Mouse (Mus musculus): Measurements from ENCODE around the gene Tuba8.

The Tuba8 gene

DNA sequence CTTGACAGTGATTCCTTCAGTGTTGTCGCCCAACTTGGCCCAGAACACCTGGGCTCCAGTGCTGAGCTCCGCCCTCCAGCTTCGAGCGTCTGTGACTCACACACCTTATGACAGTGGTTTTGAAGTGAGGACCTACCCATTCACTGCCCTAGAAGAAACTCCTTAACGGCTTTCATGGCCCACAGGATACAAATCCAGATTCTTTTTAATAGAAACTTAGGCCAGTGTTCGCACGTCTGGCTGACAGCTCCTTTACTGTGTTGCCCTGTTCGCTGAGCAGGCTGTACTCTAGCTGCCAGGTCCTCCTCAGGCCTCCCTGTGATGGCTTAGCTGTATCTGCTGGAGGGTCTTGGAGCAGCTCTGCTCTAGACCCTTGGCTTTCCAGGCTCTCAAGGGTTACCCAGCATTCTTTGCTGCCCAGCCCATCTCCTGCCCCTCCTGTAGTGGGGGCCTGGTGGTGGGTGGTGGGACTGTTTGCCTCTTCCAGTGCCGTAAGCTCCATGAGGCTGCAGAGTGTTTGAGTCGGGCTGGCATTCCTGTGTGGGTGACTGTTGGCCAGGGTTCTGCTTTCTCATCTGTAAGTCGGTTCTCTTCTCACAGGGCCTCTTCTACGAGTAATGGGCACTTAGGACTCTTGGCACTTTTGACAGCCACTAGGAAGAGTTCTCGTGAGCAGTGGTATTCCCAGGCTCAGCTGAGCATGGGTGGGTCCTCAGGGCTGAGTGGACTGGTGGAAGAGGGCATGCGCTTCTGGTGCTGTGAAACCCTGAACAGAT is 15.4 kb upstream of the Tuba8 start:
- no peak for DNase-seq (ENCODE audit: low read depth, low spot score)

DNA sequence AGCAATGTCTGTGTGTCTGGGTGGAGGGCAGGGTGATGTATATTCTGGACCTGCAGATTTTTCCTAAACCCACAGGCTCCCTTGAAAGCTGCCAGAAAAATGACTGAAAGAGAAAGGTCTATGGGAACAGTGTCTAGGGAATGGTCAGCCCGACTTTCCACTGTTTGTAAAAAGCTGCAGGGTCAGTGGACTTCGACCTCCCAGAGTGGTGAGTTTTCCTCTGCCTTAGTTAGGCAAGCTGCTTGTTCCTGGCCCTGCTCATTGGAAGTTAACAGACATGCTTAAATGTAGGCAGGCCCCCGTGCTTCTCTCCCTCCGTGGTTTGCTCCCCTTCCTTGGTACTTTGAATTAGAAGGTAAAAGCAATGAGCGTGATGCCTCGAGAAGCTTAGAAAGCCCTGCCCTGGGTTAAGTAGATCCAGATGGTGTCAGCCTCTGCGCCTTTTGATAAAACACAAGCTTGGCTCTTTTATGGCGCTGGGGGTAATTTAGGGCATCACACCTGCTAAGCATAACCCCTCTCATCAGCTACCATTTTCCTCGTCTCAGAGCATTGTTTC is 12.6 kb upstream of the Tuba8 start:
- no peak for DNase-seq (ENCODE audit: low read depth, low spot score)

DNA sequence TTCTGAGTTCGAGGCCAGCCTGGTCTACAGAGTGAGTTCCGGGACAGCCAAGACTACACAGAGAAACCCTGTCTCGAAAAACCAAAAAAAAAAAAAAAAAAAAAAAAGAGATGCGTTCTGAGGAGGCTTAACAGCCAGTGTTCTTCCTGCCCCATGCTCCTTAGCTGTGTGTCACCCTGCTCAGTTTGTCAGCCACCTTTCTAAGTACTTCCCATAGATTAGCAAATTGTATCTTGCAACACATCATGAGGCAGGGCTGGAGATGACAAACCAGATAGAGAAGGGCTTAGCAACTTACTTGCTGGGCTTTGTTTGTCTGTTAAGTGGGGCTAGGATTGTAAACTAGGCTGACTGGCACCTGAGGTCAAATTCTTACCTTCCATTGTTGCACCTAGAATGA is 10.0 kb upstream of the Tuba8 start:
- no peak for DNase-seq (ENCODE audit: low read depth, low spot score)

DNA sequence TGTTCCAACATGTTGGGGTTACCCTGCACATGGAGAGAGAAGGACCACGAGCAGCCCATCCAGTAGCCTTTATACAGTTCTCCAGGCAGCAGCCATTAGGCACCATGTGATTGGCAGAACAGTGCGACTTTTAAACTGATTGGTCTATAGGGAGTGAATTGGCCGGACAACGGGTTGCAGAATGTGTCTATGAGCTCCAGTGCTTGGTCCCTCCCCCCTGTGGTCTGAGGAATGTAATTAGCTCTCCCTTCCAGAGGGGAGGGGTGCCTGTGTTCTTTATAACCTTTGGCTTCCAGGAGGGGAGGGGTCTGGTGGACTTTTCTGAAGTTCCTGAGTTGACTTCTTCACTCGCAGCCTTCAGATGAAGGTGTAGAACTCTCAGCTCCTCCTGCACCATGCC is 8.5 kb upstream of the Tuba8 start:
- DNase-seq (ENCODE audit: low read depth, low spot score) = no peak

DNA sequence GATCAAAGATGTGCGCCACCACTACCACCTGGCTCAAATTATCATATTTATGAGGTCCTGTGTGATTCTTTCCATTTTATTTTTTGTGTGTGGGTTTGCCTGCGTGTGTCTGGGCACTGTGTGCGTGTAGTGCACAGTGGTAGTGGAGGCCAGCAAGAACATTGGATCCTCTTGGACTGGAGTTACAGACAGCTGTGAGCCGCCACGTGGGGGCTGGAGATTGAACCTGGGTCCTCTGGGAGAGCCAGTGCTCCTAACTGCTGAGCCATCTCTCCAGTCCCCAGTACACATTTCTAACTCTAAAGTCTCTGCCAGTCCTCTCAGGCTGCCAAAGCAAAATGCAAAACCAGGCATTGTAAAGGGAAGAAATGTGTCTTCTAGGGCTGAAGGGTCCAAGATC is 4.0 kb upstream of the Tuba8 start:
- DNase-seq (ENCODE audit: low read depth, low spot score) = no peak

DNA sequence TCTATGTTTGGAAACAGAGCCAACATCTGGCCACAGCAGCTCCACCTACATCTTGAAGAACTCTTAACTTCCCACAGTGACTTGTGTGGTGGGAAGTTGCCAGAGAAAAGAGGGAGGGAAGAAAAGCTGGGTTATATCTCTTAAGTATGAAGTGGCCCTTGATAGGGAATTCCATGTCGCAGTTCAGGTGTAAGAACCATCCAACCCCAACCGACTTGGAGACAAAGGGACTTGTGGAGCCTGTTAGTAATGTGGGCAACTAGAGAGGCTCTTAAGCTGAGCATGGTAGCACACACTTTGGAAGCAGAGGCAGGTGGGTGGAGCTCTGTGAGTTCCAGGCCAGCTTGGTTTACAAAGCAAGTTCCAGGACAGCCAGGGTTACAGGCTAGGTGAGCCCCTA is 912 bp upstream of the Tuba8 start:
- DNase-seq (ENCODE audit: low read depth, low spot score) = no peak

DNA sequence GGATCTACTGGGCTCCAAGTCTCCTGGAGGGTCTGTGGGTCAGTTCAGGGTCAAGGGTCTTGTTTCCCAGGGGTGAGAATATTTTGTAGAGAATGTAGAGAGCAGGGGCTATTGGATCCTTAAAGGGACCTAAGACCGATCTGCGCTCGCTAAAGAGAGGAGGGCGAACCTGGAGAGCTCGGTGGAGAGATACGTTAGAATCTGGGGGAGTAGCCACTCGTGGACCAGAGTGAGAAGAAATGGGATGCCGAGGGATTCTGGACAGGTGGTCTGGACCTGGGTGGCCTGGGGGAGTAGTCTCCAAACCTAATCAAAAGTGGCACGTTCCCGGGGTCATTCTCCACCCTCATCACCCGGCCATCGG is 412 bp downstream of the Tuba8 start:
- no peak for DNase-seq (ENCODE audit: low read depth, low spot score)

DNA sequence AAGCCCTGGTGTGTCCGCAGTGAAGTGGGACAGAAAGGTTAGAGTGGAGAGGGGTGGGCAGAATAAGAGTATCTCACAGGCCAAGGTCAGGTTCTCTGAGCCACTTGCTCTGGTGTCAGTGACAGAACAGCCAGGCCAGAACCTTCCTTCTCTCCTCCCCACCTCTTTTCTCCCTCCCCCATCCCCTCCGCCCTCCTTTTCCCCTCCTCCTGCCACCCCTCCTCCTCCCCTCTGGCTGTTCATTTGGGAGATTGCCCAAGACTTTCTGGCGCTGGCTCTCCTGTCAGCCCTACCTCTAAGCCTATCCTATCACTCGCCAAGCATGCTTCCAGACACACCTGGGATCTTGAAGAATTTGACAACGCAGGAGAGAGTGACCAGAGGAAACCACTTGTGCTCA is 1.2 kb downstream of the Tuba8 start:
- DNase-seq (ENCODE audit: low read depth, low spot score) = no peak

DNA sequence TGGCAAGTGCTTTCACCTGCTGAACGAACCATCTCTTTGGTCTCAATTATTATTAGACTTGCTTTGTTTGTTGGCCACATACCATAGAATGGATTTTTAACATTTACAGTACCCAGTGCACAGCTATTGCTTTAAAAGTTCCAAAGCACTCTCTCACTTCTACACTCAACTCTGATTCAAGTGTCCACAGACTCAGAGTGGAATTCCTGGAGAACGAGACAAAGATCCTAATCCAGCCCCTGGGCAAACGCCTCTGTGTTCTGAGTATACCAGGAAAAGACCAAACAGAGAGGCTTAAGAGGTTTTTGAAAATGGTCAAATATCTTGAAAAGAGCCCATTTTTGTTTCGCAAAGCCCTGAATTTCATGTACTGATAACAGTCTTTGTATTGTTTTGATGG is 2.5 kb downstream of the Tuba8 start:
- no peak for DNase-seq (ENCODE audit: low read depth, low spot score)

DNA sequence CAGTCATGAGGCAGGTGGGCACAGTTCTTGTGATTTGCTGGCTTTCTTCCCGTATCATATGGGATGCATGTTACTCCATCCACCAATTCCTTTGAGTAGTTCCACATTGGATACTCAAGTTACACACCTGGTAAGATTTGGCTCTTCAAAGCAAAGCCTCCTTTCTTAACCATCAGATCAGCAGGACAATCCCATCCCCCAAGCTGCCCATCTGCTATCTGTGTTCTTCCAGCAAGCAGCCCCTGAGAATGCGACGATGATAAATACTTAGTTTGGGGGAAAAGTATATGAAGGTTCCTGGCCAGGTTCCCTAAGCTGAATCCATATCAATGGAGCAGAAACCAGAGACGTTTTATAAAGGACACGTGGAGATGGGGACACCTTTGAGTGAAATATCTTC is 3.7 kb downstream of the Tuba8 start:
- no peak for DNase-seq (ENCODE audit: low read depth, low spot score)

DNA sequence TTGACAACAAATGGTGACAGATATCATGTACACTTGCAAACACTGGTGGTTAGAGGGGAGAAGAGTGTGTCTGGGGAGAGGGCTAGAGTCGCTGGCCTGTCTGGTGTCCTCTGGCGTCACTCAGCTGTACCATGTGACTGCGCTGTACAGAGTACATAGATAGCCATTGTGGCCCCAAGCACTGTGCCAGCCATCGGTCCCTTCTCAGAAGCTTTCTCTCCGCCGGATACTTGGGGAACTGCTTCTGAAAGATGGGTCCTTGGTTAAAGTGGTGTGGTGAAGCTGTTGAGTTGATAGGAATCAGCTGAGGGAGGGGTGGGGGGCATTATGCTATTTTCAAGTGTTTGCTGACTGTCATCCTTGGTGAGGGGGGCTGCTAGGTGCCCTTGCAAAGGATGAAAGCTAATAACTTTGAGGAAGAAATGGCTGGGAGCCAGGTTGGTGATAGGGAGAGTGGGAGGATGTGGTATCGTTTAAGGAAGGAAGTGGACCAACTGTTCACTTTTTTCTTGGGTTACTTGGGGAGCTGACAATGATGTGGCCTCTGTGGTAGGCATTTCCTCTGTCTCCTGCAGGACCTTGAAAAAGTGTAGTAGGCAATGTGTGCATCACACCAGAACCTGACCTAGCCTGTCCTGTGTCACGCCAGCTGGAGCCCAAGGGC is 4.3 kb downstream of the Tuba8 start:
- DNase-seq (ENCODE audit: low read depth, low spot score) = no peak

DNA sequence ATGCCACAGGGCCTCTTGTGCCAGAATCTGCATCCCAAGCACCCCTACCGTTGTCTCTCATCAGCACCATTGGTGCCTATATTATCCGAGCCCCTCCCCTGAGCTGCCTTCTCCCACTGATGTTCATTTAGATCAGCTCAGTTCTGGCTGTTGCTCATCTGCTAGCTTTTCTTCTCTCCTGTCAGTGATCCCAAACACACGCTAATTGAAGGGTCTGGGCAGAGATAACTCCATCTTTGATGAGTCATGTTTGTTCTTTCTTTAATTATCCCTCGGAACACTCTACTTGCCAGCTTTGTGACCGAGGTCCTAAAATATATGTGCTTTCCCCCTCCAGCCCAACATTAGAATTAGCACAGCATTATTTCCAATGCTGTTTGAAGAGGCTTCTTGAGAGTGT is 4.8 kb downstream of the Tuba8 start:
- DNase-seq (ENCODE audit: low read depth, low spot score) = no peak

DNA sequence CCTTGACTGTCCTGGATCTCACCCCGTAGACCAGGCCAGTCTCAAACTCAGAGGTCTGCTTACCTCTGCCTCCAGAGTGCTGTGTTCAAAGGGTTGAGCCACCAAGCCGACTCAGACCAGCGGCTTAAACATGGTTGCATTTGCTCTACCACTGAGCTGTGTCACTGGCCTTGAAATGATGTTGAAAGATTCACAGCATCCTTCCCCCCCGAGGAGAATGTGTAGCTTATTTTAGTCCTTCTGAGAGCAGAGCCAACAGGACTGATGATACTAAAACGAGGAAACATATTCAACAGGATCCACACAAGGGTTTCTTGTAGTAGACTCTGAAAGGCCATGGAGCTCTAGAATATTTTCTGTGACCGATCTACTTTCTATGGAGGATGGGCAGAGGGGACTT is 5.4 kb downstream of the Tuba8 start:
- DNase-seq (ENCODE audit: low read depth, low spot score) = no peak

DNA sequence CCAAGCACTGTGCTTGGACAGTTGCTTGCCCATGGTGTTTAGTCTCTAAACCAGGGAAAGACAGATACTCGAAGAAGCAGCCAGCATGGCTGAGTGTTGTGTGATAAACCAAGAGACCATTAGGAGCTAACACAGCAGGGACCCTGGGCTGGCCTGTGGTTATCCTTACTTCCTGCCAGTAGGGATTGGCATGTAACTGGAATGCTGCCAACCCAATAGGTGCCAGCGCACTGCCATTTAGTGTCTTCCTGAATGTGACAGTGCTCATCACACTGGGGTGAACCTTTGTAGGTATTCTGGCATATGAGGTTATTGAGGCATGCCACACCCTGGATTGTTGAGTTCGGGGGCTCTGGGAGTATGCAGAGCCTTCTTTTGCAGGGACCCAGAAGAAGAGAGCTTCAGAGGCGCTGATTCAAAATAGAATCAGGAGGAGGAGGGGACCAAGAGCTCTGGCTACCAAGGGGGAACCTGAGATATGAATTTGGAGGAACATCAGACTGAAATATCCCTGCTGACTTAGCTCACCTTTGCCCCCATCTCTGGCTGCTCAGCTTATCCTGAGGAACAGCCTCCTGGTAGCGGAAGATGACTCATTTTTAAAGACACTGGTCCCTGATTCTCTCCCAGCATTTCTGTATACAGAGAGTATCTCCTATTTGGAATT is 6.2 kb downstream of the Tuba8 start:
- no peak for DNase-seq (ENCODE audit: low read depth, low spot score)

DNA sequence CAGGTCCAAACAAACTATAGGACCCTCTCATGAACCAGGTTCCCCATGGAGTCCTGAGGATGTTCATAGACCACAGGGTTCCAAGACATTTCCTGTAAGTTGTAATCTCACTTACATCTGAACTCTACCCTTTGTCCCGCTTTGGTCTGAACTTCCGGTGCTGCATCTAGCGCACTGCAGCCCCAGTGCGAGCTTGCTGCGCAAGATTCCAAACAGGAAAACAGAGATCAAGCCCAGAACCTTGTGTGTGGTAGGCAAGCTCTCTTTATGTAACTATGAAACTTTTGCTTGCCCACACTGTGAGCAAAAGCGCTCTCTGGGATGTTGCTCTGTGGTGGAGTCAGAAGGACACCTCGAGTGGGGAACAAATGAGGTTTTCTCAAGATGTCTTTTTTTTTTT is 7.5 kb downstream of the Tuba8 start:
- DNase-seq (ENCODE audit: low read depth, low spot score) = no peak

DNA sequence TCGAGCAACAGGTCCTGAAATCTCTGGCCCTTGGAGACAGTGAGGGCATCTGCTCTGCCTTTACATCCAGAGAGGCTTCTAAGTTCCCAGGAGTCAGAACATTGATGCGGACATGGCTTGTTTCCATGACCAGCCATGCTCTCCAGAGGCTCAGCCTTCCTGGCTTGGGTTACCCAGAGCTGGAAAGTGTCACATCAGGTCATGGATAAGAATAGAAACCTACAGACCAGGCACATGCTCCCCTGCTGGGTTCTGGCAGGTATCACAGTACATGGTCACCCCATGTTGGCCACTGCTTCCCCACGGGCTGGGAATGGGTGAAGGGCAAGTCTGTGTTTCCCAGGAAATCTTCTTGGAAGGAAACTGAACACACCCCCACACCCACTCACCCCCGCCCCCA is 8.9 kb downstream of the Tuba8 start:
- DNase-seq (ENCODE audit: low read depth, low spot score) = no peak

DNA sequence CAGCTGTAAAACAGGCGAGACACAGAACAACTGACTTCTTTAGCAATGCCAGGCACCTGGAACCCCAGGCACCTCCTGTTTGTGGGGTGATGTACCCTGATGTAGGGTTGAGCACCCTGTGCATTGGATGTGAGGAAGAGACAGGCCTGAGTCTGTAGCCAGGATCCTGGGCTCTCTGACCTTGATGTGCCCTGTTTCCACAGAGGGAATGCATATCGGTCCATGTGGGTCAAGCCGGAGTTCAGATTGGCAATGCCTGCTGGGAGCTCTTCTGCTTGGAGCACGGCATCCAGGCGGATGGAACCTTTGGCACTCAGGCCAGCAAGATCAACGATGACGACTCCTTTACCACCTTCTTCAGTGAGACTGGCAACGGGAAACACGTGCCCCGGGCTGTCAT is 9.7 kb downstream of the Tuba8 start:
- DNase-seq (ENCODE audit: low read depth, low spot score) = no peak

DNA sequence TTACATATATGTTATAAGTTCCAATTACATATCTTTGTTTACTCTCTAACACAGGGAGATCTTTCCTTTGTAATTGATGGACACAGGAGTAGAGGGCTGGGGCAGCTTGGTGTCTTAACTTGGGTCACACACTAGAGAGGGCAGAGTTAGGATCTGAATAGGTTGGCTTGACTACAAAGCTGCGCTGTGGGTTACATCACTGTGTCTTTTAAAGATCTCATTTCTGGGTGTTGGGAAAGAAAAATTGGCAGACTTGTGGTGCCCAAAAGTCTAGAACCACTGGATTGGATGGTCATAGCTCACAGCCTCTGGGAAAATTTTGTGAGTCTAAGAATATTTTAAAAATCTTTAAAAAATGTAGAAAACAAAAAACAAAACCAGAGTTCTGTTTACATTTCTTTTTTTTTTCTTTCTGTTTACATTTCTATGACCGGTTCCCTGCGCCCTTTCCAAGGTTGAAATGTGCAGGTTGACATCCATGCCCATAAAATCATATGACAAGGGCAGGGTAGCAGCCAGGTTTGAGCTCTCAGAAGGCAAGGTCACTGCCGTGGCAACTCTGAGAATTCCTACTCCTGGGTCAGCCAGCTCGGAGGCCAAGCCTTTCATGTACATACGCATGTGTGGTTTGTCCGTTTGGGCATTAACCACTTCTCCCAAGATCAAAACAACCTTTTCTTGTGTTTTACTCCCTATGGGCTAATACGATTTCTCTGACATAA is 11.5 kb downstream of the Tuba8 start:
- DNase-seq (ENCODE audit: low read depth, low spot score) = no peak

DNA sequence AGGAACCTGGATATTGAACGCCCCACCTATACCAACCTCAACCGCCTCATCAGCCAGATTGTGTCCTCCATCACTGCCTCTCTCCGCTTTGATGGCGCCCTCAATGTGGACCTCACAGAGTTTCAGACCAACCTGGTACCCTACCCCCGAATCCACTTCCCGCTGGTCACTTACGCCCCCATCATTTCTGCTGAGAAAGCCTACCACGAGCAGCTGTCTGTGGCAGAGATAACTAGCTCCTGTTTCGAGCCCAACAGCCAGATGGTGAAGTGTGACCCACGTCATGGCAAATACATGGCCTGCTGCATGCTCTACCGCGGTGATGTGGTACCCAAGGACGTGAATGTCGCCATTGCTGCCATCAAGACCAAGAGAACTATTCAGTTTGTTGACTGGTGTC is 12.5 kb downstream of the Tuba8 start:
- DNase-seq (ENCODE audit: low read depth, low spot score) = no peak

DNA sequence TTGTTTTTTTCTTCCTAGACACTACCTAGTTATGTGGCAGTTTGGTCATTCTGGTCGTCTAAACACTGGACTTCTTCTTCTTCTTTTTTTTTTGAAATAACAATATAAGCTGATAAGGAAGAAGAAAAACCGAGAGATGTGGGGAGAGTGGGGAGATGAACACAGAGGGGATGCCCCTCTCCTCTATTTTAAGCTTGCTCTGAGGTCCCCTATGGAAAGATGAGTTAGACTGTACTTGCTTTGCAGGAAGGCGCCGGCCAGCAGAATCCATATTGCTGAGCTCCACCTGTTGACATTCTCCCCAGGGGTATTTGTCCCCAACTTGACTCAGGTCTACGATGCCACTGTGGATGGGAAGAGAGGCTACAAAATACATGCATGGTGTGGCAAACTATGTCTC is 13.6 kb downstream of the Tuba8 start:
- DNase-seq (ENCODE audit: low read depth, low spot score) = no peak

DNA sequence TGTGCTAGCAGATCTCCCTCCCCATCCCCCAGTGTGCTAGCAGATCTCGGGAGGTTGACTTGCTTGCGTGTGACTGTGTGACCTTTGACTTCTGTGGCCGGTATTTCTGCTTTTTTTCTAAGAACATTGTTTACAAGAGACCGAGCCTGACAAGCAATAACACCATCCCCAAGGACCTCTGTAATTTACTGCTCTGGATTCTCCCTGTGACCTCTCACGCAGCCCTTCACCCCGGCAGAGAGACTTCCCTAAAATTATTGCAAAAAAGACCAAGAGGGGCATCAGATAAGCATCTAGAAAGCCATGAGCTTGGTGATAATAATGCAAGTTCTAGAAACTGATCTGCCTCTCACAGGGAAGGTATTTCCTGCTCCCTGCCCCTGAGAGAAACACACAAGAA is 14.5 kb downstream of the Tuba8 start:
- no peak for DNase-seq (ENCODE audit: low read depth, low spot score)

DNA sequence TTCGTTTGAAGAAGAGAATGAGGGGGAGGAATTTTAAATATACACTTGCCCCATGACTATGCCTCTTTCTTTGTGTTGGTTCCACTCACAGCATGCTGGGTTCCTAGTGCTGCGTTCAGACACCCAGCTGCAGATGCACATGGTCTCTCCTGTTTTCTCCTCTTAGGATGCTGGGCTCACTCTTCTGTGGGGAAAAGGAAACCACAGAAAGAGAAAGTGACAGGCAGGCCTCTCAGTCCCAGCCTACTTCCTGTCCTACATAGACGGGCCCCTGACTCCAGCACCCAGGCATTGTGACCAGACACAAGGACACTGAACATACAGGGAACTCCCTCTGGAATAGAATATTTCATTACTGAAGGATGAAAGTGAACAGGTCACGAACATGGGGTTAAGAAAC is 15.5 kb downstream of the Tuba8 start:
- no peak for DNase-seq (ENCODE audit: low read depth, low spot score)

All from retina, adult 2 months (tissue).